Mouse (Mus musculus) heart, embryonic 14.5 days (tissue): Measurements from ENCODE around the gene Fsd2. TPM values are rescaled to one million over a fixed set of nuclear protein-coding genes. Genes with fewer than 3 reads are reported as not detected.

Experiments
- ATAC-seq: fragments of 200-750 bp; cut with Nextera tagmentation; 2 replicates; pipeline ENCODE4 v1.8.0; 2017; ENCODE audit warnings: low read depth, moderate TSS enrichment; ENCODE audit not compliant: insufficient number of reproducible peaks, insufficient read depth, low FRiP score
- H3K27ac ChIP-seq, 2 experiments: fragments of 200-500 bp in 1 of 2; fragments of 300-500 bp in 1 of 2; sonication (generic) in 1 of 2; replicated peaks in 1 of 2; 2 replicates each; pipeline ENCODE4 v1.5.1; 2012 to 2014; ENCODE audit warnings: low read depth in 2 of 2, low read length in 2 of 2, control low read depth in 1 of 2, mild to moderate bottlenecking in 1 of 2, mixed read lengths in 1 of 2; ENCODE audit not compliant: control insufficient read depth in 1 of 2, insufficient read depth in 1 of 2
- H3K27me3 ChIP-seq: fragments of 300-500 bp; sonication (generic); 2 replicates; pipeline ENCODE4 v1.6.1; 2014; ENCODE audit warnings: mild to moderate bottlenecking, low read length, control low read depth; ENCODE audit not compliant: control insufficient read depth, insufficient read depth
- H3K36me3 ChIP-seq: fragments of 300-500 bp; sonication (generic); 2 replicates; pipeline ENCODE4 v1.6.1; 2014; ENCODE audit warnings: mild to moderate bottlenecking, control low read depth, low read length, mixed read lengths; ENCODE audit not compliant: control insufficient read depth, insufficient read depth
- H3K4me1 ChIP-seq, 2 experiments: fragments of 200-500 bp in 1 of 2; fragments of 300-500 bp in 1 of 2; sonication (generic) in 1 of 2; 2 replicates each; pipeline ENCODE4 v1.6.1; 2012 to 2014; ENCODE audit warnings: low read length in 2 of 2, control low read depth in 1 of 2, mixed read lengths in 1 of 2; ENCODE audit not compliant: control insufficient read depth in 2 of 2, insufficient read depth in 2 of 2
- H3K4me2 ChIP-seq: fragments of 300-500 bp; sonication (generic); 2 replicates; pipeline ENCODE4 v1.6.1; 2014; ENCODE audit warnings: mild to moderate bottlenecking, low read length
- H3K4me3 ChIP-seq, 2 experiments: fragments of 200-500 bp in 1 of 2; fragments of 300-500 bp in 1 of 2; sonication (generic) in 1 of 2; 2 replicates each; pipeline ENCODE4 v1.5.1; 2012 to 2014; ENCODE audit warnings: low read length in 2 of 2, mild to moderate bottlenecking in 2 of 2, control low read depth in 1 of 2, low read depth in 1 of 2, moderate library complexity in 1 of 2; ENCODE audit not compliant: control insufficient read depth in 1 of 2, insufficient read depth in 1 of 2
- H3K9ac ChIP-seq: fragments of 300-500 bp; sonication (generic); 2 replicates; pipeline ENCODE4 v1.6.1; 2014; ENCODE audit warnings: mild to moderate bottlenecking, low read length
- H3K9me3 ChIP-seq: fragments of 300-500 bp; sonication (generic); 2 replicates; pipeline ENCODE4 v1.6.1; 2016; ENCODE audit warnings: low read length, control low read depth; ENCODE audit not compliant: control insufficient read depth
- WGBS: fragments of 180-500 bp; shearing (Covaris S2); extraction: QIAGEN DNeasy Blood & Tissue Kit; methylation state at CpG from one replicate; pipeline ENCODE4 v1.1.7; 2014; 5-methylcytosine and 5-hydroxymethylcytosine counted together
- polyA plus RNA-seq: library from polyadenylated mRNA; unstranded; fragments of >200 nt; fragmentation: Nextera tagmentation; extraction: Ambion mirVana; gene quantifications from 2 replicates; pipeline ENCODE4 v1.2.1, GENCODE M21; 2014

Gene Fsd2
- polyA plus RNA-seq, 1 experiment from 2014 or later, result 60.6 TPM

- H3K9ac ChIP-seq, result no peak overlapping the region
- H3K27me3 ChIP-seq, result no peaks in the 10 kb centered on the region
- ATAC-seq, result no peak
- H3K27ac ChIP-seq, result peak overlapping the region in 1 of 2 experiments; percentile 37; a peak in 1 of 4 replicates
- H3K4me3 ChIP-seq, result no peak overlapping the region
- 61% methylated on average over 8 of the region's 8 CpGs for WGBS
- no peak overlapping the region for H3K4me2 ChIP-seq
- H3K9me3 ChIP-seq, result no peaks in the 10 kb centered on the region
- H3K36me3 ChIP-seq, result peaks cover 47% of the 10 kb centered on the region
- H3K4me1 ChIP-seq, result peaks cover 8 to 13% of the 10 kb centered on the region in 2 experiments
Observed at GRCm38 (mm10) chr7:81599379-81600280, 32.9 kb upstream of the Fsd2 start.

- no peak overlapping the region for H3K4me2 ChIP-seq
- peaks cover 8 to 13% of the 10 kb centered on the region in 2 experiments for H3K4me1 ChIP-seq
- H3K9ac ChIP-seq, result no peak overlapping the region
- no peaks in the 10 kb centered on the region for H3K9me3 ChIP-seq
- no peaks in the 10 kb centered on the region for H3K27me3 ChIP-seq
- peaks cover 67% of the 10 kb centered on the region for H3K36me3 ChIP-seq
- peak overlapping the region in 1 of 2 experiments; percentile 28; a peak in 1 of 4 replicates for H3K27ac ChIP-seq
- 91% methylated on average over 1 of the region's 1 CpGs for WGBS
- 0 out of 2 replicates have a peak, but pooled peaks have one; percentile 13 for ATAC-seq
- no peak overlapping the region for H3K4me3 ChIP-seq
Observed at GRCm38 (mm10) chr7:81597660-81598059, 30.9 kb upstream of the Fsd2 start.

DNA sequence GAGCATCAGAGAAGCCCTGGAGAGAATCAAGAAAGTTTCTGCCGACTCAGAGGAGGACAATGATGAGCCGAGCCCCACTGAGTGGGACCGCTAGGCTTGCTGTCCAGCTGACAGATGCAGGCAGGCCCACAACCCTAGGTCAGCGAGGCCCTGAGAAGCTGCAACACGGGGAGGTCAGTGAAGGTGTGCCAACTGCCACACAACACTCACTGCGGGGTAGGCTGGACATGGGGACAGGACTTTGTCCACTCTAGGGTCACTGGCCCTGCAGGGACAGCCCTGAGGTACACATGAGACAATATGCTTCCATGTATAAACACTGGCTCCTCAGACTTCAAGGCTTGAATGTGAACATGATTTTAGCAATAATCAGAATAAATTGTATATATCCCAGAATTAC lies 29.3 kb upstream of the Fsd2 start:
- 87% methylated on average over 6 of the region's 6 CpGs for WGBS
- H3K4me3 ChIP-seq, result no peak overlapping the region
- no peaks in the 10 kb centered on the region for H3K27me3 ChIP-seq
- no peak overlapping the region for H3K27ac ChIP-seq
- H3K4me1 ChIP-seq, result peaks cover 8 to 13% of the 10 kb centered on the region in 2 experiments
- H3K4me2 ChIP-seq, result no peak overlapping the region
- H3K36me3 ChIP-seq, result peaks cover 82% of the 10 kb centered on the region
- no peak for ATAC-seq
- no peak overlapping the region for H3K9ac ChIP-seq
- H3K9me3 ChIP-seq, result no peaks in the 10 kb centered on the region

DNA sequence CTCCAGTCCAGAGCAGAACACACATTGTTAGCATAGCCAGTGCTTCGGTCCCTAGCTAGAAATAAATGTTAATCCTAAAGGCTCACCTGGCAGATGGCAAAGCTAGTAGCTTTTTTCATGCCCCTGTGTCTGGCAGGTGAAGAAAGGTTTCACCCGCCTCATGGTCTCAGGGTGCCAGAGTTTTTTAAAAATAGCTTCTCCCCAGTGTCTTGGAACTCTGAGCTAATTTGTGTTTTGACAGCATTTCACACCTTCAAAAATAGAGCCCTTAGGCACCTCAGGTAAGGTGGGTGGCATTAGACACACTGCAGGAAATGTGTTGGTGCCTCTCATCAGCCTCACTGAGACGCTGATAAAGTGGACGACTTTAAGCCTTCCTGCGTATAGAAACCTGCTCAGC lies 28.3 kb upstream of the Fsd2 start:
- H3K4me2 ChIP-seq, result no peak overlapping the region
- peaks cover 93% of the 10 kb centered on the region for H3K36me3 ChIP-seq
- no peak overlapping the region for H3K4me3 ChIP-seq
- 39% methylated on average over 5 of the region's 5 CpGs for WGBS
- ATAC-seq, result no peak
- no peaks in the 10 kb centered on the region for H3K9me3 ChIP-seq
- no peak overlapping the region for H3K27ac ChIP-seq
- H3K27me3 ChIP-seq, result no peaks in the 10 kb centered on the region
- no peak overlapping the region for H3K9ac ChIP-seq
- H3K4me1 ChIP-seq, result peaks cover 6 to 10% of the 10 kb centered on the region in 2 experiments

DNA sequence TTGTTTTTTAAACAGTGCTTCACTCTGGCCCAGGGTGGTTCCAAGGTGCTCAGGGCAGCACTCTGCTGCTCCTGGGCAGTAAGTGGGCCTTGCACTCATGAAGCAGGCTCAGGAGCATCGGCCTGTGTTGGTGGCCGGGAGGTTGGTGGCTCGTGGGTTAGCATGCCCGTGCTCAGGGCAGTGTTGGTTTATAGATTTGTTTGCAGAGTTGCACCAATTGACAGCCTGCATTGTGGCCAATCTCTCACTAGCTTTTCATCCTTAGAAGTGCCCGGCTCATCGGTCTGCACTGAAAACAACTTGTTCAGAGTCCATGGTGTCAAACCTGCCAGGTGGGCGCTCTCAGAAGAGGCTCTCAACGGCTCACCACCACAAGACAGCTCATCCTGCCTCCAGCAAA lies 26.6 kb upstream of the Fsd2 start:
- WGBS, result 94% methylated on average over 8 of the region's 8 CpGs

GRCm38 (mm10) chr7:81592686-81593085 lies 25.9 kb upstream of the Fsd2 start:
- no peaks in the 10 kb centered on the region for H3K9me3 ChIP-seq
- peaks cover 96% of the 10 kb centered on the region for H3K36me3 ChIP-seq

More for the DNA sequence above, 26.6 kb upstream of the Fsd2 start:
- Histone ChIP-seq H3K4me1 (peaks cover 2 to 5% of the 10 kb centered on the region in 2 experiments; a peak in 3 of 4 replicates), H3K4me2 (no peak overlapping the region), H3K36me3 (peaks cover 97% of the 10 kb centered on the region), H3K27ac (no peak overlapping the region), H3K27me3 (no peaks in the 10 kb centered on the region), H3K9me3 (no peaks in the 10 kb centered on the region), H3K9ac (no peak overlapping the region), H3K4me3 (no peak overlapping the region)
- ATAC-seq, result no peak

DNA sequence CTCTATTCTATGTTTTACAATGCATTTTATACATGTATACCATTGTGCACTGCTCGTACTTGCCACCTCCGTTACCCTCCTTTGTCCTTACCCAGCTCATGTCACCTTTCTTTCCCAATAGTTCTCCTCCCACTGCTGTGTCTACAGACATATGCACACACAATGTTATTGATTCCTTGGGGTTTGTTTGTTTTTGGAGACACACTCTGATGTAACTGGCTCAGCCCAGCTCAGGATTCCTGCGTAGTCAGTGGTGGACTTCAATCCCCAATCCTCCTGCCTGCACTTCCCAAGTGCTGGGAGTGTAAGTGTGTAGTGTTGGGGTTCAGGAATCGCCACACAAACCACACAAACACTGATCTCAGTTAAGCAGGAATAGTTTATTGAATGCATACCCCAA lies 20.5 kb upstream of the Fsd2 start:
- H3K4me1 ChIP-seq, result no peaks in the 10 kb centered on the region
- no peak overlapping the region for H3K4me2 ChIP-seq
- H3K9me3 ChIP-seq, result no peaks in the 10 kb centered on the region
- WGBS, result 84% methylated on average over 4 of the region's 4 CpGs
- H3K4me3 ChIP-seq, result no peak overlapping the region
- peaks cover 77% of the 10 kb centered on the region for H3K36me3 ChIP-seq
- ATAC-seq, result no peak
- no peak overlapping the region for H3K9ac ChIP-seq
- no peaks in the 10 kb centered on the region for H3K27me3 ChIP-seq
- no peak overlapping the region for H3K27ac ChIP-seq

More at GRCm38 (mm10) chr7:81592686-81593085, 25.9 kb upstream of the Fsd2 start:
- no peak overlapping the region for H3K27ac ChIP-seq
- ATAC-seq, result no peak
- no peak overlapping the region for H3K4me3 ChIP-seq
- H3K4me2 ChIP-seq, result no peak overlapping the region
- 80% methylated on average over 9 of the region's 9 CpGs for WGBS
- no peaks in the 10 kb centered on the region for H3K27me3 ChIP-seq
- H3K9ac ChIP-seq, result no peak overlapping the region
- peaks cover 2 to 5% of the 10 kb centered on the region in 2 experiments; a peak in 3 of 4 replicates for H3K4me1 ChIP-seq
